Mouse (Mus musculus): ENCODE results near the gene Htra1. TPM values are rescaled to one million over a fixed set of nuclear protein-coding genes. Genes with fewer than 3 reads are reported as not detected.

Htra1 gene
- polyA plus RNA-seq, 1 experiment: 6.7 TPM

DNA sequence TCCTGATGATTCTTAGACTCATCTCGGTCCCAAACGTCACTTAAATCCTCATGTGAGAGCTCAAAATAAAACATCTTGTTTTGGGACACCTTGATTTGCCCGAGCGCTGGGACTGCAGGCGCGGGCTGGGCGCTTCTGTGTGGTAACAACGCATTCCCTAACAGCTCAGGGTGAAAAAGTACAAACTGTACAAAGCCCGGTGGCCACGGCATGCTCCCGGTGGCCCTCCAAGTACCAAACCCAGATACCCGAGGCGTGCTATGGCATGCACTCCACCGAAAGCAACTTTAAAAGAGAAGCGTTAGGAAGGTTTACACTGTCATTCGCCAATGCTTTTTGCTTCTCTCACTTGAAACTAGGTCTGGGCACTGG, 504 bp upstream of the Htra1 start:
- no peaks in the 10 kb centered on the region for H3K27me3 ChIP-seq (ENCODE audit: control insufficient read depth, insufficient read depth, low read length)
- TF ChIP-seq CTCF (IDR thresholded peaks at IDR 0.05; ENCODE audit: control insufficient read depth, insufficient read depth, insufficient replicate concordance, low read depth, low read length) (no peak), POLR2A (IDR thresholded peaks at IDR 0.05; ENCODE audit: control insufficient read depth, low read depth, low read length) (no peak)
- H3K27ac ChIP-seq (ENCODE audit: control insufficient read depth, insufficient read depth, low read depth, low read length): no peak overlapping the region
- H3K36me3 ChIP-seq (ENCODE audit: control insufficient read depth, insufficient read depth, low read length): no peaks in the 10 kb centered on the region
- peaks cover 7% of the 10 kb centered on the region for H3K4me1 ChIP-seq (ENCODE audit: control insufficient read depth, insufficient read depth, low read length)
- H3K4me3 ChIP-seq (ENCODE audit: control insufficient read depth, low read depth, low read length): peak overlapping the region; percentile 2; the same call in 1 of the 2 replicates

DNA sequence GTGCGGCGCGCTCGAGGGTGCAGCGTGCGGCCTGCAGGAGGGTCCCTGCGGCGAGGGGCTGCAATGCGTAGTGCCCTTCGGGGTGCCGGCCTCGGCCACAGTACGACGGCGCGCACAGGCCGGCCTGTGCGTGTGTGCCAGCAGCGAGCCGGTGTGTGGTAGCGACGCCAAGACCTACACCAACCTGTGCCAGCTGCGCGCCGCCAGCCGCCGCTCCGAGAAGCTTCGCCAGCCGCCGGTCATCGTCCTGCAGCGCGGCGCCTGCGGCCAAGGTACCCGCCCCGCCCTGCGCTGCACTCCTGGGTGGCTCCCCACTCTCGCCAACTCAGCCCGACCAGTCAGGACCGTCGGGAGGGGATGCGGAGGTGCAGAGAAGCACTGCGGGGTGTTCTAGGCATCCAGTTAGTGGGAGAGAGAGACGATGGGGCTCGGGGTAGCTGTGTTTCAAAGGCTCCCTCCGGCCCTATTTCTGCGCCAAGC, 601 bp downstream of the Htra1 start:
- H3K36me3 ChIP-seq (ENCODE audit: control insufficient read depth, insufficient read depth, low read length): no peaks in the 10 kb centered on the region
- no peaks in the 10 kb centered on the region for H3K27me3 ChIP-seq (ENCODE audit: control insufficient read depth, insufficient read depth, low read length)
- no peak for TF ChIP-seq CTCF (IDR thresholded peaks at IDR 0.05; ENCODE audit: control insufficient read depth, insufficient read depth, insufficient replicate concordance, low read depth, low read length)
- no peak for TF ChIP-seq POLR2A (IDR thresholded peaks at IDR 0.05; ENCODE audit: control insufficient read depth, low read depth, low read length)
- H3K4me1 ChIP-seq (ENCODE audit: control insufficient read depth, insufficient read depth, low read length): peaks cover 7% of the 10 kb centered on the region
- no peak overlapping the region; the same call in 1 of the 2 replicates for H3K27ac ChIP-seq (ENCODE audit: control insufficient read depth, insufficient read depth, low read depth, low read length)
- peak overlapping the region; percentile 76 for H3K4me3 ChIP-seq (ENCODE audit: control insufficient read depth, low read depth, low read length)

DNA sequence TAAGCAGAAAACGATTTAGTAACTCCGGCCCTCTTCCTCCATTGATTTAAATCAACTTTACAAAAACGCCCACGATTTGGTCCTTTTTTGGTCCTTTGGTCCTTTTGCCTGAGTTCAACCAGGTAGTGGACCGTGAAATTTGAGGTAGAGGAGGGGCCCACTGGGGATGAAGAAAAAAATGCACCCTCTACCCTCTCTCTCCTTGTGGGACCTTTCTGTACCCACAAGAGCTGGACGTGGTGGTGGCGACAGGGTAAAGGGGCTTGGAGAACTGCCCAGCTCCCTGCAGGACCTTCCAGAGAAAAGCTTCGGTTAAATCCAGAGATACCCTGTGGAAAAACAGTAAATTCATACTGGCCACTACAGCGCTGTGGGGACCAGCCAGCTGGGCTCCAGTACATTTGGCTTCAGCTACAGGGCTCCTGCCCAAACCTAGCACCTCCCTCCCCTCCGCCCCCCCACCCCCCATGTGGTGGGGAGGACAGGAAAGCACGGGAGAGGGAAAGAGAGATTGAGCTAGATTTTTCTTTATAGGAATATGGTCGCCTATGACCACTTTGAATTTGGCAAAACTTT, 1.4 kb downstream of the Htra1 start:
- Histone ChIP-seq H3K27me3 (ENCODE audit: control insufficient read depth, insufficient read depth, low read length) (no peaks in the 10 kb centered on the region), H3K27ac (ENCODE audit: control insufficient read depth, insufficient read depth, low read depth, low read length) (no peak overlapping the region), H3K4me1 (ENCODE audit: control insufficient read depth, insufficient read depth, low read length) (peaks cover 7% of the 10 kb centered on the region), H3K4me3 (ENCODE audit: control insufficient read depth, low read depth, low read length) (no peak overlapping the region), H3K36me3 (ENCODE audit: control insufficient read depth, insufficient read depth, low read length) (no peaks in the 10 kb centered on the region)
- TF ChIP-seq POLR2A (IDR thresholded peaks at IDR 0.05; ENCODE audit: control insufficient read depth, low read depth, low read length): no peak
- TF ChIP-seq CTCF (IDR thresholded peaks at IDR 0.05; ENCODE audit: control insufficient read depth, insufficient read depth, insufficient replicate concordance, low read depth, low read length): no peak

DNA sequence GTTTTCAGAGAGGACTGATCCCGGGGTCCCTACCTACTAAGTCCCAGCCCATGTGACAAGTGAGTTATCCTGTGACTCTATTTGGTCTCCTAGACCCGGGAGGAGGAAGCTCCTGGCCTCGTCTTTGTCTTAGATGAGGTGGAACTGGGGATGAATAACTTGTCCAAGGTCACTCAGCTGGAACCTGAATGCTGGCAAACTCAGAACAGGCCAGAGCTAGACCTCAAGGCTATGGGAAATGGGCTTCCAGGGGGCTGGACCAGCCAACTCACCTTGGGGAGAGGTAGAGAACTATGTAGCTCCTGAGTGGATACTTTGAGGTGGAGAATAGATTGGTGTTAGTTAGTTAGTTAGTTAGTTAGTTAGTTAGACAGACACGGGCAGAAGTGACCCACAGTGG, 2.1 kb downstream of the Htra1 start:
- H3K27me3 ChIP-seq (ENCODE audit: control insufficient read depth, insufficient read depth, low read length): no peaks in the 10 kb centered on the region
- H3K4me1 ChIP-seq (ENCODE audit: control insufficient read depth, insufficient read depth, low read length): peaks cover 7% of the 10 kb centered on the region

DNA sequence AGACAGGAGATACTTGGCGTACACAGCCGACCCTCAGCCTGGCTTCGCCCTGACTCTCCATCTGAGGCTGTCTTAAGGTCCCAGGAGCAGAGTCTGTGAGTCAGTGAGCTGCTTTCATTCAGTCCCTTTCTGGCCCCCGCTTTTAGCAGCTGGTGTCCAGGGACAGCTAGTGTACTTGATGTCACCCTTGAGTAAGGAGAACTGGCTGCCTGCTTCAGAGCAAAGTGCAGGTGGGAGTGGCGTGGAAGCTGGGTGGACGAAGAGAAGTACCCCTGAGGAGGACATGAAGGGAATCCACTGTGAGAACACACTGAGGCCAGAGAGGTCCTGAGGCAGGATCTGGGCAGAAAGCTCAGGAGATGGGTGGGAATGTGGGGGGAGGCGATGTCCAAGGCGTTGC, 3.0 kb downstream of the Htra1 start:
- H3K4me3 ChIP-seq (ENCODE audit: control insufficient read depth, low read depth, low read length): no peak overlapping the region
- H3K27ac ChIP-seq (ENCODE audit: control insufficient read depth, insufficient read depth, low read depth, low read length): no peak overlapping the region

More for the DNA sequence above, 2.1 kb downstream of the Htra1 start:
- Histone ChIP-seq H3K36me3 (ENCODE audit: control insufficient read depth, insufficient read depth, low read length) (no peaks in the 10 kb centered on the region), H3K27ac (ENCODE audit: control insufficient read depth, insufficient read depth, low read depth, low read length) (no peak overlapping the region), H3K4me3 (ENCODE audit: control insufficient read depth, low read depth, low read length) (no peak overlapping the region)
- no peak for TF ChIP-seq CTCF (IDR thresholded peaks at IDR 0.05; ENCODE audit: control insufficient read depth, insufficient read depth, insufficient replicate concordance, low read depth, low read length)
- no peak for TF ChIP-seq POLR2A (IDR thresholded peaks at IDR 0.05; ENCODE audit: control insufficient read depth, low read depth, low read length)

DNA sequence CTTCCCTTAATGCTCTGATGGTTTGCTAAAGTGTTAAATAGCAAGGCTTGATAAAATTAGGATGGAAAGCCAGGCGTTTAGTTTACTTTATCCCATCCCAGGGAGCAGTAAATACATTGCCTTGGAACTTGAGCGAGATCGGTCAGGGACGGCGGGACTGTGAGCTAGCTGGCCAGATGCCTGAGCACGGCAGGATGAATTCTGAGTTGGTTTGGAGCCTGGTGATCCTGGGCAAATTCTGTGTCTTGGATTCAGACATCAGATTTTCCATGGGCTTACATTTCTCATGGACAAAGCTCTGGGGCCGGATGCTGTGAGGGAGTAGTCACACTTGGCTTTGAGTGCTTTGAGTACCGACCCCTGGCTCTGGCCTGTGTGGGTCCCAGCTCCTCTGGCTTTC, 4.8 kb downstream of the Htra1 start:
- Histone ChIP-seq H3K27me3 (ENCODE audit: control insufficient read depth, insufficient read depth, low read length) (no peaks in the 10 kb centered on the region), H3K36me3 (ENCODE audit: control insufficient read depth, insufficient read depth, low read length) (no peaks in the 10 kb centered on the region), H3K4me1 (ENCODE audit: control insufficient read depth, insufficient read depth, low read length) (peaks cover 5% of the 10 kb centered on the region), H3K4me3 (ENCODE audit: control insufficient read depth, low read depth, low read length) (no peak overlapping the region), H3K27ac (ENCODE audit: control insufficient read depth, insufficient read depth, low read depth, low read length) (no peak overlapping the region)
- TF ChIP-seq POLR2A (IDR thresholded peaks at IDR 0.05; ENCODE audit: control insufficient read depth, low read depth, low read length): no peak
- TF ChIP-seq CTCF (IDR thresholded peaks at IDR 0.05; ENCODE audit: control insufficient read depth, insufficient read depth, insufficient replicate concordance, low read depth, low read length): no peak

More for the DNA sequence above, 3.0 kb downstream of the Htra1 start:
- TF ChIP-seq CTCF (IDR thresholded peaks at IDR 0.05; ENCODE audit: control insufficient read depth, insufficient read depth, insufficient replicate concordance, low read depth, low read length) (no peak), POLR2A (IDR thresholded peaks at IDR 0.05; ENCODE audit: control insufficient read depth, low read depth, low read length) (no peak)
- Histone ChIP-seq H3K4me1 (ENCODE audit: control insufficient read depth, insufficient read depth, low read length) (peaks cover 7% of the 10 kb centered on the region), H3K36me3 (ENCODE audit: control insufficient read depth, insufficient read depth, low read length) (no peaks in the 10 kb centered on the region), H3K27me3 (ENCODE audit: control insufficient read depth, insufficient read depth, low read length) (no peaks in the 10 kb centered on the region)

DNA sequence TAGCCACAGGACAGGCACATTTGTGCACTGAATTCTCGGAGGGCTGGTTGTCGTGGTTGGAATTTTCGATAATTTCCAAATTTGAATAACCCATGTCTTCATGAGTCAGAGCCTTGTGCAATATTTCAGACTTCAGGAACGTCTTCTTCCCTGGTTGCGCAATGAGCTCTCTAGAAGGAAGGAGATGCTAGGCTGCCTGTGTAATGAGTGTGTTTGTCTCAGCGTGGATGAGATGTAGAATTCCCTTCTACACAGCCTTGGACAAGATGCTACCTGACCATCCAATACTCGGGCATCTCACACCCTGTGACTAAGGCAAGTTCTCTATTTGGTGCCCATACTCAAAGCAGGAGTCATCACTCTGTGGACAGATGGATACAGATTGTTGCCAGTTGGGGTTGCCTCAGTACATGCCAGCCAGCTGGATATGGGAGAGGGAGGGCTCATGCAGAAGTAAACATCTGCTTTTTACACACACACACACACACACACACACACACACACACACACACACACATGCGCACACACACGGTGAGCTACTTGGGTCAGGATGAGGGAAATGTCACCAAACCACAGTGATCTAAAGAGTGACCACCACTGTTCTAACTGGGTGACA, 7.5 kb downstream of the Htra1 start:
- Histone ChIP-seq H3K27ac (ENCODE audit: control insufficient read depth, insufficient read depth, low read depth, low read length) (peak overlapping the region; percentile 65), H3K36me3 (ENCODE audit: control insufficient read depth, insufficient read depth, low read length) (no peaks in the 10 kb centered on the region), H3K4me1 (ENCODE audit: control insufficient read depth, insufficient read depth, low read length) (no peaks in the 10 kb centered on the region), H3K4me3 (ENCODE audit: control insufficient read depth, low read depth, low read length) (no peak overlapping the region), H3K27me3 (ENCODE audit: control insufficient read depth, insufficient read depth, low read length) (no peaks in the 10 kb centered on the region)
- TF ChIP-seq POLR2A (IDR thresholded peaks at IDR 0.05; ENCODE audit: control insufficient read depth, low read depth, low read length): no peak
- no peak for TF ChIP-seq CTCF (IDR thresholded peaks at IDR 0.05; ENCODE audit: control insufficient read depth, insufficient read depth, insufficient replicate concordance, low read depth, low read length)
